Mouse (Mus musculus) kidney, postnatal 10 days (tissue): ENCODE measurements at regions not wholly inside any gene's neighbourhood (a gene's known extent, or its start where the extent isn't known, plus 50 kb on each side); places are given as distances from the start of the nearest gene placed in this dataset.

Experiments used
- DNase-seq: peaks from one replicate; pipeline ENCODE4 v3.0.0; 2021; ENCODE audit warnings: mixed read lengths

DNA sequence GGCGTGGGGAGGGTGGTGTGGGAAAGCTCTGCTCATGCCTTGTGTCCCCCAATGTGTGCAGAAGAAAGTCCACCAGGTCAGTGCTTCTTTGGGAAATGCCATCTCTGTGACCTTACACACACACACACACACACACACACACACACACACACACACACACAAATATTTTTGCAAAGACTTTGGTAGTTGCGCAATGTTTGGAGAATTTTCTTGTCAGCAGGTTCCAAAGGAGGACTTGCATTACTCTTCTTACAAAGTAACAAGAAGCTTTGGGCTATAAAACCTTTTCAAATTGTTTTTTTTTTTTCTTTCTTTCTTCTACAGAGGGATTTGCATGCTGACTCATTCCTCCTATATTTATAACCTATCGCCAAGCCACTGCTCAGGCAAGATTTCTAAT lies 59.1 kb upstream of the Npvf start:
- no peak for DNase-seq

GRCm38 (mm10) chr6:50718631-50719030 lies 64.4 kb upstream of the Npvf start:
- no peak for DNase-seq

GRCm38 (mm10) chr6:50720346-50720745 lies 66.1 kb upstream of the Npvf start:
- peak; percentile 22 for DNase-seq

GRCm38 (mm10) chr6:50725640-50726039 lies 71.4 kb upstream of the Npvf start:
- DNase-seq = no peak

GRCm38 (mm10) chr6:50726166-50726591 lies 71.9 kb upstream of the Npvf start:
- peak; percentile 14 for DNase-seq

- no peak for DNase-seq
Measured at GRCm38 (mm10) chr6:50730744-50731718, 76.8 kb upstream of the Npvf start.

- no peak for DNase-seq
Measured at GRCm38 (mm10) chr6:50734701-50735100, 80.5 kb upstream of the Npvf start.

GRCm38 (mm10) chr6:50735825-50736224 lies 81.6 kb upstream of the Npvf start:
- no peak for DNase-seq

GRCm38 (mm10) chr6:50742009-50742408 lies 87.8 kb upstream of the Npvf start:
- DNase-seq = no peak

GRCm38 (mm10) chr6:50744462-50745166 lies 90.4 kb upstream of the Npvf start:
- DNase-seq = no peak

- no peak for DNase-seq
Measured at GRCm38 (mm10) chr6:50753151-50753550, 98.9 kb upstream of the Npvf start.

DNA sequence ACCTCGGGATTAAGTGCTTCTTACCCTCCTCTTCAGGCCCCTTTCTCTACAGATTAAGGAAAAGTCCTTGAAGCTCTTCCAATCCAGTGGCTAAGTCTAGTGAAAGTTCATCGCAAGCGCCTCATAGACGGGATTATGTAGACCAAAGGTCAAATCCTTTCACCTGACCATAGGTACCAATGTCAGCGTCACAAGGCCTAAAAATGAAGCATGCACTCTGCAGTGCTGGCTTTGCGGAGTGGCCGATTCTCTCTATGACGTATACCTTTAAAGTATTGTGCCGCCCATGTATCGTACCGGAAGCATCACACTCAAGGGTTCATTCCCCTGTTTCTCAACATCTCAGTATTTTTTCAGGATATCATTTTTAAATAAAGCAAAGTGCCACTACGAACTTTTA lies 100.5 kb upstream of the Npvf start:
- DNase-seq = no peak

DNA sequence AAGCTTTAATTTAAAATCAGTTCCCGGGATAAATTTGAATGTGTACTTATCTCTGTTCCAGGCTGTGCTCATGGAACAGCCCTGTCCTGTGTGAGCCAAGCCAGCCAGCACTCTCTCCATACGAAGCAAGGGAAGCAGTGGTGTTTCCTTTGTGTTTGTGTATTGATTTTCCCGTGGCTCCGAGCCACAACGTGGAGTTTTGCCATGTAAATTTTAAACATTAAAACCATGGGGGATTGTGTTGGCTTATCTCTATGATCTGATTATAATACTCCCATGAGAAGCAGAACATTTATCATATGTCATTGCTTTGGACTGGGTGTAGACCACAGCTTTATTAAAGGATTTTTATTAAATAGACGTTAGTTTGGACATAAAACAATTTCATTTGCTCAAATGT lies 106.1 kb upstream of the Npvf start:
- no peak for DNase-seq

GRCm38 (mm10) chr6:50763121-50763520 lies 108.9 kb upstream of the Npvf start:
- peak; percentile 62 for DNase-seq

GRCm38 (mm10) chr6:50766442-50766915 lies 112.2 kb upstream of the Npvf start:
- peak; percentile 13 for DNase-seq

DNA sequence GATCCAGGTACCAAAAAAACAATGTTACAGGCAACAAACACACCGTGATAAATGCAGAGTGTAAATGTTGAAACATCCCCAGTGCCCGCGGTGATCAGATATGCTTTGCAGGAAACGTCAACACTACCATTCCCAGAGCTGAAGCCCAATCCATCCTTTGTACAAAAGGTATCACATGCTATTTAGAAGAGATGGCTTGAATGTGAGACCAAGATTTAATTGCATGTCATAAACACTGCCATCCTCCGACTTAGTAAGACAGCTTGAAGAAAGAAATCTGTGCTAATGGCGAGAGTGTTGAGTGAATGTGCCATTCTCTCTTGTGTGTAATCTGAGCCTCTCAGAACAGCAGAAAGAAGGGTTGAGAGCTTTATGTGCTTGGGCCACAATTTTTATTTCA lies 112.9 kb upstream of the Npvf start:
- DNase-seq = no peak

- DNase-seq = no peak
Measured at GRCm38 (mm10) chr6:50767827-50768226, 113.6 kb upstream of the Npvf start.

- no peak for DNase-seq
Measured at GRCm38 (mm10) chr6:50769101-50769500, 114.9 kb upstream of the Npvf start.

- DNase-seq = no peak
Measured at GRCm38 (mm10) chr6:50770481-50770880, 116.2 kb upstream of the Npvf start.

- no peak for DNase-seq
Measured at GRCm38 (mm10) chr6:50775637-50776036, 121.4 kb upstream of the Npvf start.

GRCm38 (mm10) chr6:50776236-50776832 lies 122.1 kb upstream of the Npvf start:
- no peak for DNase-seq

- peak; percentile 13 for DNase-seq
Measured at GRCm38 (mm10) chr6:50776931-50777495, 122.8 kb upstream of the Npvf start.

DNA sequence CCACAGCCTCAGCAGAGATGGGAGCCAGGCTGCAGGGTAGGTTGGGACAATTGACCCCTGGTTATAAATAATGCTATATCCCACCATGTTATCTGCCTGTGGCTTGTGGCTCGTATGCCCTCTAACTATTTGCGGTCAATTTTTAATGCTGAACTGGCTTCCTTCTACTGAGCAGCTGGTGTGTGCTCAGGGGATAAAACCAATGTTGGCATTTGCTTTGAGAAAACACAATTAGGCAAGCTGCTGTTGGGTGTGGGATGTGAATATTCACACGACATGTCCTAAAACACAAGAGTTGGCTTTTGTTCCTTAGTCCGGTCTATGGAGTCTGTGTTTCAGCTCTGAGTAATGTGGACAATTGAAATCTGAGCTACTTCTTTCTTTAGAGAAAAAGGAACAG lies 123.6 kb upstream of the Npvf start:
- no peak for DNase-seq
